Mouse (Mus musculus) hindbrain, embryonic 15.5 days (tissue): ENCODE data around the gene 9130023H24Rik. TPM values are rescaled to one million over a fixed set of nuclear protein-coding genes. Genes with fewer than 3 reads are reported as not detected.

Source experiments
- ATAC-seq: fragments of 200-750 bp; cut with Nextera tagmentation; 2 replicates; pipeline ENCODE4 v1.8.0; 2017; ENCODE audit warnings: low read depth, moderate number of reproducible peaks, moderate TSS enrichment; ENCODE audit not compliant: low FRiP score
- H3K27ac ChIP-seq: fragments of 300-500 bp; sonication (generic); replicated peaks from 2 replicates; pipeline ENCODE4 v1.5.1; 2015; ENCODE audit warnings: mild to moderate bottlenecking, inconsistent platforms
- H3K27me3 ChIP-seq: fragments of 300-500 bp; sonication (generic); 2 replicates; pipeline ENCODE4 v1.6.1; 2015; ENCODE audit warnings: control low read depth, inconsistent platforms
- H3K36me3 ChIP-seq: fragments of 300-500 bp; sonication (generic); 2 replicates; pipeline ENCODE4 v1.6.1; 2015; ENCODE audit warnings: control low read depth, inconsistent platforms
- H3K4me1 ChIP-seq: fragments of 300-500 bp; sonication (generic); replicated peaks from 2 replicates; pipeline ENCODE4 v1.6.1; 2015; ENCODE audit warnings: control low read depth, inconsistent platforms
- H3K4me2 ChIP-seq: fragments of 300-500 bp; sonication (generic); 2 replicates; pipeline ENCODE4 v1.6.1; 2015; ENCODE audit warnings: moderate library complexity, mild to moderate bottlenecking, inconsistent platforms
- H3K4me3 ChIP-seq: fragments of 300-500 bp; sonication (generic); 2 replicates; pipeline ENCODE4 v1.5.1; 2015; ENCODE audit warnings: mild to moderate bottlenecking, inconsistent platforms
- H3K9ac ChIP-seq: fragments of 300-500 bp; sonication (generic); 2 replicates; pipeline ENCODE4 v1.6.1; 2015; ENCODE audit warnings: inconsistent platforms
- H3K9me3 ChIP-seq: fragments of 300-500 bp; sonication (generic); 2 replicates; pipeline ENCODE4 v1.6.1; 2016; ENCODE audit warnings: control low read depth, inconsistent platforms
- WGBS: fragments of 180-500 bp; shearing (Covaris S2); methylation state at CpG from one replicate; pipeline ENCODE4 v1.1.7; 2015; 5-methylcytosine and 5-hydroxymethylcytosine counted together
- polyA plus RNA-seq: library from polyadenylated mRNA; unstranded; fragments of >200 nt; fragmentation: Nextera tagmentation; extraction: Ambion mirVana; gene quantifications from 2 replicates; pipeline ENCODE4 v1.2.1, GENCODE M21; 2015

The 9130023H24Rik gene
- polyA plus RNA-seq, 1 experiment from 2014 or later = 7.4 TPM

GRCm38 (mm10) chr7:128265411-128265810 is 27.6 kb upstream of the 9130023H24Rik start, which contains the start of gene Slc5a2:
TSS of gene Slc5a2 (plus strand) at chr7:128265657.
- no peak for ATAC-seq
- H3K4me3 ChIP-seq = no peak within 1 kb of the TSS
- no peak within 1 kb of the TSS for H3K27ac ChIP-seq
- H3K9ac ChIP-seq = no peak within 1 kb of the TSS
- no peaks in the 10 kb centered on the region for H3K36me3 ChIP-seq
- 86% methylated on average over 6 of the region's 6 CpGs for WGBS
- H3K27me3 ChIP-seq = no peaks in the 10 kb centered on the region
- H3K9me3 ChIP-seq = no peaks in the 10 kb centered on the region
- H3K4me1 ChIP-seq = no peaks in the 10 kb centered on the region
- no peak within 1 kb of the TSS for H3K4me2 ChIP-seq

GRCm38 (mm10) chr7:128256783-128257334 is 19.0 kb upstream of the 9130023H24Rik start:
- WGBS = 46% methylated on average over 5 of the region's 5 CpGs
- no peak overlapping the region for H3K4me3 ChIP-seq
- ATAC-seq = no peak

GRCm38 (mm10) chr7:128255757-128256156 is 17.9 kb upstream of the 9130023H24Rik start:
- H3K4me2 ChIP-seq = no peak overlapping the region
- peaks cover 8% of the 10 kb centered on the region; the same call in 1 of the 2 replicates for H3K27me3 ChIP-seq
- ATAC-seq = no peak
- no peak overlapping the region for H3K9ac ChIP-seq
- H3K9me3 ChIP-seq = no peaks in the 10 kb centered on the region
- 94% methylated on average over 5 of the region's 5 CpGs for WGBS
- peaks cover 12% of the 10 kb centered on the region for H3K4me1 ChIP-seq
- no peak overlapping the region for H3K27ac ChIP-seq
- H3K4me3 ChIP-seq = no peak overlapping the region
- no peaks in the 10 kb centered on the region for H3K36me3 ChIP-seq

More at GRCm38 (mm10) chr7:128256783-128257334, 19.0 kb upstream of the 9130023H24Rik start:
- Histone ChIP-seq H3K4me1 (peaks cover 10% of the 10 kb centered on the region), H3K4me2 (no peak overlapping the region), H3K9me3 (no peaks in the 10 kb centered on the region), H3K27me3 (peaks cover 2% of the 10 kb centered on the region; the same call in 1 of the 2 replicates), H3K36me3 (no peaks in the 10 kb centered on the region), H3K27ac (no peak overlapping the region), H3K9ac (no peak overlapping the region)

- Histone ChIP-seq H3K36me3 (no peaks in the 10 kb centered on the region), H3K9ac (no peak overlapping the region), H3K27ac (no peak overlapping the region), H3K4me3 (no peak overlapping the region), H3K9me3 (no peaks in the 10 kb centered on the region), H3K4me2 (no peak overlapping the region), H3K4me1 (peaks cover 12% of the 10 kb centered on the region), H3K27me3 (peaks cover 8% of the 10 kb centered on the region; the same call in 1 of the 2 replicates)
- no peak for ATAC-seq
- WGBS = 67% methylated on average over 2 of the region's 2 CpGs
These were observed 17.1 kb upstream of the 9130023H24Rik start for GRCm38 (mm10) chr7:128254978-128255377.

- 13% methylated on average over 24 of the region's 24 CpGs for WGBS
- peaks cover 8% of the 10 kb centered on the region; the same call in 1 of the 2 replicates for H3K27me3 ChIP-seq
- H3K27ac ChIP-seq = no peak overlapping the region; the same call in 1 of the 2 replicates
- no peaks in the 10 kb centered on the region for H3K36me3 ChIP-seq
- peak overlapping the region; percentile 36 for H3K9ac ChIP-seq
- H3K9me3 ChIP-seq = no peaks in the 10 kb centered on the region
- peak overlapping the region; percentile 69 for H3K4me2 ChIP-seq
- ATAC-seq = no peak; the same call in 1 of the 2 replicates
- peak overlapping the region; percentile 39 for H3K4me3 ChIP-seq
- peaks cover 17% of the 10 kb centered on the region for H3K4me1 ChIP-seq
These were observed 14.8 kb upstream of the 9130023H24Rik start for GRCm38 (mm10) chr7:128252609-128253008.

GRCm38 (mm10) chr7:128251946-128252345 is 14.1 kb upstream of the 9130023H24Rik start:
- peaks cover 24% of the 10 kb centered on the region for H3K4me1 ChIP-seq
- H3K36me3 ChIP-seq = no peaks in the 10 kb centered on the region
- peak overlapping the region; percentile 36; the same call in 1 of the 2 replicates for H3K9ac ChIP-seq
- H3K4me2 ChIP-seq = peak overlapping the region; percentile 69
- no peak overlapping the region for H3K27ac ChIP-seq
- WGBS = 61% methylated on average over 12 of the region's 12 CpGs
- H3K4me3 ChIP-seq = peak overlapping the region; percentile 39
- peaks cover 8% of the 10 kb centered on the region; the same call in 1 of the 2 replicates for H3K27me3 ChIP-seq
- no peaks in the 10 kb centered on the region for H3K9me3 ChIP-seq
- ATAC-seq = no peak

- Histone ChIP-seq H3K27me3 (peaks cover 8% of the 10 kb centered on the region; the same call in 1 of the 2 replicates), H3K36me3 (no peaks in the 10 kb centered on the region), H3K27ac (no peak overlapping the region), H3K4me1 (peaks cover 38% of the 10 kb centered on the region), H3K9ac (no peak overlapping the region), H3K4me2 (no peak overlapping the region), H3K4me3 (no peak overlapping the region), H3K9me3 (no peaks in the 10 kb centered on the region)
- ATAC-seq = no peak
- 82% methylated on average over 5 of the region's 5 CpGs for WGBS
These were observed 12.2 kb upstream of the 9130023H24Rik start for GRCm38 (mm10) chr7:128249998-128250397.

GRCm38 (mm10) chr7:128248081-128249042 is 10.5 kb upstream of the 9130023H24Rik start:
- peaks cover 38% of the 10 kb centered on the region for H3K4me1 ChIP-seq
- H3K9ac ChIP-seq = no peak overlapping the region
- H3K4me2 ChIP-seq = peak overlapping the region; percentile 67
- peaks cover 8% of the 10 kb centered on the region; the same call in 1 of the 2 replicates for H3K27me3 ChIP-seq
- WGBS = 83% methylated on average over 10 of the region's 10 CpGs
- H3K9me3 ChIP-seq = no peaks in the 10 kb centered on the region
- peaks cover 8% of the 10 kb centered on the region; the same call in 1 of the 2 replicates for H3K36me3 ChIP-seq
- H3K4me3 ChIP-seq = peak overlapping the region; percentile 45
- no peak for ATAC-seq
- no peak overlapping the region for H3K27ac ChIP-seq

- H3K9ac ChIP-seq = peak overlapping the region; percentile 54; the same call in 1 of the 2 replicates
- H3K27ac ChIP-seq = peak overlapping the region; percentile 83
- 1% methylated on average over 13 of the region's 13 CpGs for WGBS
- H3K4me1 ChIP-seq = peaks cover 34% of the 10 kb centered on the region
- H3K36me3 ChIP-seq = peaks cover 11% of the 10 kb centered on the region
- peak overlapping the region; percentile 67 for H3K4me2 ChIP-seq
- H3K9me3 ChIP-seq = no peaks in the 10 kb centered on the region
- ATAC-seq = peak; percentile 78
- H3K27me3 ChIP-seq = peaks cover 8% of the 10 kb centered on the region; the same call in 1 of the 2 replicates
- H3K4me3 ChIP-seq = peak overlapping the region; percentile 45
These were observed 9.6 kb upstream of the 9130023H24Rik start for GRCm38 (mm10) chr7:128247443-128247842.

GRCm38 (mm10) chr7:128246496-128247391 is 8.9 kb upstream of the 9130023H24Rik start, which contains the start of gene Tgfb1i1:
TSS of gene Tgfb1i1 (plus strand) at chr7:128246812.
- Histone ChIP-seq H3K4me3 (peak within 1 kb of the TSS; percentile 45), H3K27me3 (peaks cover 5% of the 10 kb centered on the region; the same call in 1 of the 2 replicates), H3K36me3 (peaks cover 13% of the 10 kb centered on the region), H3K4me2 (peak within 1 kb of the TSS; percentile 67), H3K9me3 (no peaks in the 10 kb centered on the region), H3K9ac (peak within 1 kb of the TSS; percentile 54), H3K4me1 (peaks cover 27% of the 10 kb centered on the region), H3K27ac (peak within 1 kb of the TSS; percentile 83)
- ATAC-seq = peak; percentile 78
- WGBS = 3% methylated on average over 26 of the region's 30 CpGs

- Histone ChIP-seq H3K4me1 (peaks cover 26% of the 10 kb centered on the region), H3K9me3 (no peaks in the 10 kb centered on the region), H3K36me3 (peaks cover 14% of the 10 kb centered on the region), H3K4me2 (no peak overlapping the region), H3K27ac (no peak overlapping the region), H3K9ac (no peak overlapping the region), H3K4me3 (no peak overlapping the region), H3K27me3 (no peaks in the 10 kb centered on the region)
- no peak for ATAC-seq
- 81% methylated on average over 4 of the region's 4 CpGs for WGBS
These were observed 7.7 kb upstream of the 9130023H24Rik start for GRCm38 (mm10) chr7:128245547-128245946.
